Mouse (Mus musculus) mouse trophoblast stem cell (cell line): Measurements from ENCODE around the gene Ggps1.
"Not testable (repeated sequence)": the region's sequence is repeated elsewhere in the genome, so short reads cannot be mapped to it uniquely, and the experiment has no call there.

Experiments
- in situ Hi-C, 2 experiments: fragments of 300-500 bp; cut with MseI, MboI; formaldehyde crosslinking; loops; 2 replicates in 1 of 2; 3 replicates in 1 of 2; pipeline ENCODE4 v1.15.1; 2025

The Ggps1 gene

DNA sequence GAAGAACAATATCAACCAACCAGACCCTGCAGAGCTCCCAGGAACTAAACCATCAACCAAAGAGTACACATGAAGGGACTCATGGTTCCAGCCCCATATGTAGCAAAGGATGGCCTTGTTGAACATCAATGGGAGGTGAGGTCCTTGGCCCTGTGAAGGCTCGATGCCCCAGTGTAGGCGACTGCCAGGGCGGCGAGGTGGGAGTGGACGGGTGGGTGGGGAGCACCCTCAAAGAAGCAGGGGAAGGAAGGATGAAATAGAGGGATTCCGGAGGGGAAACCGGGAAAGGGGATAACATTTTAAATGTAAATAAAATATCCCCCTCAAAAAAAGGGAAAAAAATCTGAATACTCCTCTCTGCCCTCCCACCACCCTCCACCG, 24.4 kb downstream of the Ggps1 start:
- in situ Hi-C loops, result no loop called here

DNA sequence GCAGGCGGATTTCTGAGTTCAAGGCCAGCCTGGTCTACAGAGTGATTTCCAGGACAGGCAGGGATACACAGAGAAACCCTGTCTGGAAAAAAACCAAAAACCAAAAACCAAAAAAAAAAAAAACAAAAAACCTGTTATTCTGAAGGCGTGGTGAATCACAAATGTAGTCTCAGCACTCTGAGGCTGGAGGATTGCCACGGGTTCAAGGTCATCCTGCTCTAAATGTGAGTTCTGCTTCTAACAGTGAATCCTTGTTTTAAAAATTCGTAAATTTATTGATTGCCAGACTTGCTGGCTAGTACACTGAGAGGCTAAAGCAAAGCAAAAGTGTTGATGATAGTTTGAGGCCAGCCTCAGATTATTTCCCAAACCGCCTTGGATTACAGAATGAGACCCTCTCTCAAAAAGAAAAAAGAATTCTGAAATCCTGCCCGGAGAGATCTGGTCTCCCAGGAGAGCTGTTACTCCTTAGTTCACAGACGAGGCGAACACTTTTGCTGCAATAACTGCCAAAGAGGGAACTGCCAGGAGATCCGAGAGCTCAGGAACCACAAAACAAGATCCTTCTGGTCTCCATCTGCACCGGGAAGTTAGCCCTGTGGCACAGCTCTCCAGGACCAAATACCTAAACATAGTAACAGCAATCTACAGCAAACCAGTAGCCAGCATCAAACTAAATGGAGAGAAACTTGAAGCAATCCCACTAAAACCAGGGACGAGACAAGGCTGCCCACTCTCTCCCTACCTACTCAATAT, 27.2 kb downstream of the Ggps1 start:
- in situ Hi-C loops, result no loop called here

DNA sequence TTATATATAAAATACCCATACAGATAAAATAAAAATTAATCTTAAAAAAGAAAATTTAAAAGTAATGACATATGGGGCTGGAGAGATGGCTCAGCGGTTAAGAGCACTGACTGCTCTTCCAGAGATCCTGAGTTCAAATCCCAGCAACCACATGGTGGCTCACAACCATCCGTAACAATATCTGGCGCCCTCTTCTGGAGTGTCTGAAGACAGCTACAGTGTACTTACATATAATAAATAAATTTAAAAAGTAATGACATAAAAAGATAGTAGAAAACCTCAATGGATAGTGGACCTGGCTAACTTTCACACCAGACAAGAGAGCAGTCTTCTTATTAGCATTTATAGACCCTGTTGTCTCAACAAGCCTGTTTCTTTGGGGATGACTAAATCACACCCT, 27.9 kb downstream of the Ggps1 start:
- in situ Hi-C loops, result not testable (repeated sequence)

DNA sequence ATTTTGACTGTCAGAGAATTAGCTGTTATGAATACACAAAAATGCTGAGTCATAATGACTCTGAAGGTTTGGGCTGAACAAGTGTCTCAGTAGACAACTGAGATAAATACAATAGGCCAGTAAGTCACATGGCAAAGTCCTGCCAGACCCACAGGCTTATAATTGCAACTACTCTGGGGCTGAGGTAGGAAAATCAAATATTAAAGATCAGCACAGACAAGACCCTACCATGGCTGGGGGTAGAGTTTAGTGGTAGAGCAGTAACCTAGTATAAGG, 29.3 kb downstream of the Ggps1 start:
- in situ Hi-C loops, result no loop called here

- in situ Hi-C loops, result no loop called here
Observed at GRCm38 (mm10) chr13:14033309-14034072, 29.8 kb downstream of the Ggps1 start.

- in situ Hi-C loops, result no loop called here
Observed at GRCm38 (mm10) chr13:14026154-14026820, 37.0 kb downstream of the Ggps1 start.

- in situ Hi-C loops, result no loop called here
Observed at GRCm38 (mm10) chr13:14025554-14025953, 37.7 kb downstream of the Ggps1 start.

DNA sequence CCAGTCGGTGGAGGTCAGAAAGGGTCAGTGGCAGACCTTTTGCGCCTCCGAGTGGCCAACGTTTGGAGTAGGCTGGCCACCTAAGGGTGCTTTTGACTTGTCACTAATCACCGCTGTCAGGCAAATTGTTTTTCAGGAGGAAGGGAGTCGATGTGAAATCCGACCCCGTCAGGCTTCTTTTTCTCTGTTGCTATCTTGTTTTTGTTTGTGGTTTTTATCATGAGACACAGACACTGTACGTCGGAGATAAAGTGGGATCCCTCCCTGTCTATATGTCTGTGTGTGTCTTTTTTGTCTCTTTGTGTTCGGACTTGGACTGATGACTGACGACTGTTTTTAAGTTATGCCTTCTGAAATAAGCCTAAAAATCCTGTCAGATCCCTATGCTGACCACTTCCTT, 41.9 kb downstream of the Ggps1 start:
- in situ Hi-C loops, result loop anchor here in 1 of 2 experiments (25.0 kb wide), 1 partner anchor 134 kb away; no protein-coding TSS in a partner anchor

DNA sequence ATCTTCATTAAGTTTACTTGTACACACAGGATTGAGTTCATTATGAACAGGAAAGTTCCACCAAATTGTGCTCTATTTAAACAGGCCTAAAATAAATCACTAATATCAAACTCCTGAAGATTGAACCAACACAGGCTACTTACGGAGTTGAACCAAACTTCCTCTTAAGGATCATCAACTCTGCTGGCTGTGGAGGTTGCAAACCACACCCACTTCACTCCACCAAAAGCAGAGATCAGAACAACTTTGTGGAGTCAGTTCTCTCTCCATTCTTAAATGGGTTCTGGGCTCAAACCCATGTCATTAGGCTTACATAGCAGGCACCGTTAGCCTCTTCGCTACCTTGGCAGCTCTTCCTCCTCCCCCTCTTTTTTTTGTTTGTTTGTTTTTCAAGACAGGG, 44.4 kb downstream of the Ggps1 start:
- in situ Hi-C loops, result loop anchor here in 1 of 2 experiments (25.0 kb wide), 1 partner anchor 132 kb away; no protein-coding TSS in a partner anchor

- in situ Hi-C loops, result loop anchor here in 1 of 2 experiments (25.0 kb wide), 1 partner anchor 131 kb away; no protein-coding TSS in a partner anchor
Observed at GRCm38 (mm10) chr13:14018283-14018682, 45.0 kb downstream of the Ggps1 start.

GRCm38 (mm10) chr13:14015609-14016008, 47.7 kb downstream of the Ggps1 start:
- in situ Hi-C loops, result loop anchor here in 1 of 2 experiments (25.0 kb wide), 1 partner anchor 128 kb away; no protein-coding TSS in a partner anchor

GRCm38 (mm10) chr13:14014540-14014939, 48.7 kb downstream of the Ggps1 start:
- in situ Hi-C loops, result loop anchor here in 1 of 2 experiments (25.0 kb wide), 1 partner anchor 127 kb away; no protein-coding TSS in a partner anchor

GRCm38 (mm10) chr13:14014001-14014400, 49.3 kb downstream of the Ggps1 start:
- in situ Hi-C loops, result loop anchor here in 1 of 2 experiments (25.0 kb wide), 1 partner anchor 127 kb away; no protein-coding TSS in a partner anchor

DNA sequence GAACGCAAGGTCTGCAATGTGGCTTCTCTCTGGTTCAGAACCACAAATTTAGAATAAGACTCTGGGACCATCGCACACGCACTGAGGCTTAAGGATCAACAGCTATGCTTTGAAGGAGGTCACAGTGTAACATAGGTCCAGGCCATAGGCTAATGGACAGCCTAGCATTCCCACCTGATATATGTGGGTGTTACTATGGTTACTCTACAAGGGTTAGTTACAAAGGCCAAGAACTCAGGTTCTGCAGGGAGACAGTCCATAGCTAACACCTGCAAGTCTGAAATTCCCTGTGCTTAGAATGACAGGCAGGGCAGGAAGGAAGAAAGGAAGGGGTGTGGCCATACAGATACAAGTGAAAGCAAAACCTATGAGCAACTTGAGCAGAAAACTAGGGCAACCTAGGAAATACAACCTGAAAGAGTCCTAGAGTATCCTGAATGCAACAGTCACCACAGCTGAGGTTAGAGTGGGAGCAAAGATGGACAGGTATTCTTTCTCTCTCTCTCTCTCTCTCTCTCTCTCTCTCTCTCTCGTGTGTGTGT, 51.8 kb downstream of the Ggps1 start:
- in situ Hi-C loops, result loop anchor here in 1 of 2 experiments (25.0 kb wide), 1 partner anchor 124 kb away; no protein-coding TSS in a partner anchor

GRCm38 (mm10) chr13:14006056-14006455, 57.2 kb downstream of the Ggps1 start:
- in situ Hi-C loops, result loop anchor here in 1 of 2 experiments (25.0 kb wide), 1 partner anchor 119 kb away; no protein-coding TSS in a partner anchor

DNA sequence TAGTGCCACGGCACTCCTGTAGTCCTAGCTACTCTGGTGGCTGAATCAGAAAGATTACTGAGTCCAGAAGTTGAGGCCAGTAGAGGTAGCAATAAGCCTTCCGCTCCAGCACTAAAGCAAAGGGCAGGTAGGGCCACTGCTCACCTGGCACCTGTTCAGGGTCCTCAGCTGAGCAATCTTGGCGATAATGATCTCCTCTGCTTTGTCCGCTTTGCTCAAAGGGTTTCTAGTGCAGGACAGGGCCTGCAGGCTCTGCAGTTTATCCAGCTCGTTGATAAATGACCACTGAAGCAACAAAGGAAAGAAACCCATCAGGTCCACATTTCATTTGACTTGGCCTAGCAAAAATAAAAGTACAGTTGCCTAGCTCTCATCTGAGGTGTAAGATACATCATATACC, 58.3 kb downstream of the Ggps1 start:
- in situ Hi-C loops, result loop anchor here in 1 of 2 experiments (25.0 kb wide), 1 partner anchor 118 kb away; no protein-coding TSS in a partner anchor

DNA sequence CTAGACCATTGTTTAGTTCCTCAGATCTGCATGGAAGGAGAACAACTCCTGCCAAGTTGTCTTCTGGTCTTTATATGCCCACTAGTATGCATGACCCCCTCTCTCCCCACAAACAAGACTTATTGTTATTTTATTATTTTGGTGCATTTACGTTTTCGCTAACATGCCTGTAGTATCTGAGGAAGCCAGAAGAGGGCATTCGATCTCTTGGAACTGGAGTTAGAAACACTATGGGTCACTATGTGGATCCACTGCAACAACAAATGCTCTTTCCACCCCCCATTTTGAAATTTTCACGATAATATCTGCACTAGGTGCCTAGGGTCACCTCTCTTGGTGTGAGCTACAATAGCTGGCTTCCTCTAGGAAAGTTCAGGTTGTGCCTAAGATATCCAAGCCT, 59.2 kb downstream of the Ggps1 start:
- in situ Hi-C loops, result loop anchor here in 1 of 2 experiments (25.0 kb wide), 1 partner anchor 117 kb away; no protein-coding TSS in a partner anchor

- in situ Hi-C loops, result loop anchor here in 1 of 2 experiments (25.0 kb wide), 1 partner anchor 115 kb away; no protein-coding TSS in a partner anchor
Observed at GRCm38 (mm10) chr13:14002706-14003105, 60.6 kb downstream of the Ggps1 start.
